Mouse (Mus musculus) embryonic stem cell, embryonic (primary cell): ENCODE measurements at regions not wholly inside any gene's neighbourhood (a gene's known extent, or its start where the extent isn't known, plus 50 kb on each side); places are given as distances from the start of the nearest gene placed in this dataset.

Experiments
- CTCF ChIA-PET, 4 experiments: fragments of 300-600 bp in 2 of 4; fragments of 350-600 bp in 2 of 4; sonication (Branson Sonifier 250); formaldehyde crosslinking; loops; one replicate each; lab custom pipeline; 2022; ENCODE audit warnings: inconsistent platforms in 2 of 4; lab: Charles Lee
- POLR2A ChIA-PET, 4 experiments: fragments of 300-600 bp in 2 of 4; fragments of 350-600 bp in 2 of 4; sonication (Branson Sonifier 250); formaldehyde crosslinking; loops; one replicate each; lab custom pipeline; 2022; ENCODE audit warnings: antibody characterized with exemption in 4 of 4, inconsistent platforms in 1 of 4; lab: Charles Lee

GRCm38 (mm10) chr11:65375361-65375760 is 105.6 kb upstream of the Myocd start:
- POLR2A ChIA-PET: no interaction called here
- CTCF ChIA-PET: no interaction called here

GRCm38 (mm10) chr11:65373136-65373535 is 103.3 kb upstream of the Myocd start:
- ChIA-PET POLR2A (no interaction called here), CTCF (no interaction called here)

- ChIA-PET POLR2A (no interaction called here), CTCF (no interaction called here)
Observed at GRCm38 (mm10) chr11:65372309-65372811, 102.6 kb upstream of the Myocd start.

- CTCF ChIA-PET: no interaction called here
- POLR2A ChIA-PET: interaction anchor here in 1 of 4 experiments (0.6 kb wide), 1 partner anchor 636 kb away, joined by 3 read pairs; no protein-coding TSS in a partner anchor
Observed at GRCm38 (mm10) chr11:65367825-65368224, 98.0 kb upstream of the Myocd start.

DNA sequence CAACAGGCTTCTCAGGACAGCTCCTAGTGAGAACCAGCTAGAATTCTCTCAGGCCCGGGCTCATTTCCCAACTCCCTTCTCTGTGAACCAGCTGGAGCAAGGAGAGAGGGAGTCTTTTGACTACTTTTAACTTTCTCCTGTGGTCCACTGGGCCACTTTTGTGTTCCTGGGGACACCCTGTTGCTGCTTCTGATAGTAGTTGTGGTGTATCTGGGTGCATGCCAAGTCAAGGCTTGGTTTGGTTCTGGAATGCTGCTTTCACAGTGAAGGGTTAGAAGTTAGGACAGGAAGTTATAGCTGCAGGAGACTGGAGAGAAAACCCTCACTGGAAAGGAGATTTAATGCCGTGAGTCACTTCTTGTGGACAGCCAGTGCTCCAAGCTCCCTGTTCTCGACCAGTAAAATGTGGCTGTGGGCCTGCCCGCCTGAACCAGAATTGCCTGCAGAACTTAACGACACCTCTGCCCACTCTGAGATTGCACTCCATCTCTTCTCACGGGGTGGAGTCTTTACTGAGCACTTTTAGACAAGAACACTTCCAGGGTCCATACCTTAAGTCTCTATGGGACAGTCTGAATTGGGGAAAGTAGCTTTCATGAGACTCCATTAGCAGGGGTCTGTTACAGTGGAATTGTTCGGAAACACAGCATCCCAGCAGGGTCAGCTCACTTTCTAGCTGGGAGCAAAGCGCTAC is 97.0 kb upstream of the Myocd start:
- ChIA-PET POLR2A (no interaction called here), CTCF (no interaction called here)

GRCm38 (mm10) chr11:65365751-65366559 is 96.2 kb upstream of the Myocd start:
- ChIA-PET CTCF (no interaction called here), POLR2A (no interaction called here)

GRCm38 (mm10) chr11:65364910-65365309 is 95.1 kb upstream of the Myocd start:
- CTCF ChIA-PET: no interaction called here
- POLR2A ChIA-PET: no interaction called here

GRCm38 (mm10) chr11:65363846-65364245 is 94.1 kb upstream of the Myocd start:
- CTCF ChIA-PET: no interaction called here
- POLR2A ChIA-PET: interaction anchor here in 1 of 4 experiments (0.5 kb wide), 1 partner anchor 1396 kb away, joined by 4 read pairs; no protein-coding TSS in a partner anchor

GRCm38 (mm10) chr11:65360729-65361128 is 90.9 kb upstream of the Myocd start:
- ChIA-PET POLR2A (interaction anchor here in 1 of 4 experiments (0.5 kb wide), 1 partner anchor 166 kb away, joined by 4 read pairs; no protein-coding TSS in a partner anchor), CTCF (no interaction called here)

DNA sequence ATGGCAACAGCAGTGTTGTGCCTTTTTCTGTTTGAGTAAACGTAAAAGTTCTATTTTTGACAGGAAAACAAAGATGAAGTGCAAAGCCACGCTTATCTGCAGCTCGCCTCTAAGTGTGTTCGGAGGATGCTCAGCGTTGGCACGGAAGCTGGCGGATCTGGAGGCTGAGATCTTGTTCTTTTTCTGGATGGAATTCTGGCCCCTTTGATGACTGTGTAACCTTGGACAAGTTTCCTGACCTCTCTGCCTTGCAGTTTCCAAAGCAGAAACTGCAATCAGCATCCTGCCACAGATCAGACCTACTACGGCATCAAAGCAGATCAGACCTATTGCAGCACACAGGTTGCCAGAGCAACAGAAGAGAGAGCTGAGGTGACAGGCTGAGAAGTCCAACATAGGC is 89.1 kb upstream of the Myocd start:
- POLR2A ChIA-PET: no interaction called here
- CTCF ChIA-PET: no interaction called here

DNA sequence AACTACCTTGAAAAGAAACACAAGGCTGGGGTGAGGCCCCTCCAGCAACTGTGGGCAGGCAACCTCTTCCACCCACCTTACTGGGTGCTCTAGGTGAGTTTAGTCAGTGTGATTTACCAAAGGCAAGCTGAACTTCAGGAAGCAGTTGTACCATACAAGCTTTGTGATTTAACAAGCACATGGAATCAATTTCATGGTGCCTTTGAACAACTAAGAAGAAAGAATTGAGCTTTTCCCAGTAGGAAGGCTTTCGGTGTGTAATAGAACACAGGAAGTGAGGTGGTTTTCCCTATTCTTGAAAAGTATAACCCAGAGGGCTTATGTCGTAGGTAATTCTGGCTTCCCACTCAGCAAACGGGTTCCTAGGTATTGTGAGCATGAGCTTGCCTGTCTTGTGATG is 82.7 kb upstream of the Myocd start:
- POLR2A ChIA-PET: no interaction called here
- CTCF ChIA-PET: no interaction called here

DNA sequence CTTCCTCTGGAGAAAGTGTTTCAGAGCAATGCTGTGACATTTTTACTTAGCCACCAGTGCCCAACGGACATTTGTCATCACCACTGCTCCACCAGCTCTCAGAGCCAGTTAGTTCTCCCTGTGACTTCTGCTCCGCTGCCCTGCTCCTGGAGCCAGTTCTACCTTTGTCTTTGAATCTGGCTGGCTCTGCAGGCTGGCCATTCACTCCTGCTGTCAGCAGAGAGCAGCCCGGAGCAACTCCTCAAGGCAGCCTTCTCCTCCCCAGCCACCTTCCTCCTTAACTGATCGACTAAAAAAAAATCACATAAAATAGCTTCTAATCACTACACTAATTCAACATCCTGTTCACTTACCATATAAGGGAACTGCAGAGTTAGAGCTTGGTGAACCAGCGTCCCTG is 79.2 kb upstream of the Myocd start:
- CTCF ChIA-PET: interaction anchor here in 1 of 4 experiments (0.5 kb wide), 1 partner anchor 904 kb away, joined by 3 read pairs; no protein-coding TSS in a partner anchor
- POLR2A ChIA-PET: no interaction called here

- ChIA-PET CTCF (no interaction called here), POLR2A (no interaction called here)
Observed at GRCm38 (mm10) chr11:65341683-65342440, 72.1 kb upstream of the Myocd start.

GRCm38 (mm10) chr11:65334286-65334685 is 64.5 kb upstream of the Myocd start:
- ChIA-PET POLR2A (no interaction called here), CTCF (no interaction called here)

- ChIA-PET CTCF (no interaction called here), POLR2A (interaction anchor here in 1 of 4 experiments (0.6 kb wide), 1 partner anchor 18 kb away, joined by 7 read pairs; no protein-coding TSS in a partner anchor)
Observed at GRCm38 (mm10) chr11:65333101-65333500, 63.3 kb upstream of the Myocd start.

- POLR2A ChIA-PET: interaction anchor here in 2 of 4 experiments (0.6 to 0.7 kb wide), 2 partner anchors 46 to 299 kb away, joined by 3 read pairs; no protein-coding TSS in a partner anchor
- CTCF ChIA-PET: no interaction called here
Observed at GRCm38 (mm10) chr11:65322877-65323440, 53.2 kb upstream of the Myocd start.
